Comparison of ENCODE assay signal across 8 mouse cellular contexts in genomic region chr10:127187371-127188078, GRCm38 (mm10). TPM values are rescaled to one million over a fixed set of nuclear protein-coding genes. Genes with fewer than 3 reads are reported as not detected.
DNase-seq lines count a peak whose midpoint lies in the region; ATAC-seq and TF ChIP-seq lines count a peak whose summit lies in the region.

No protein-coding gene starts in this region.

- peak overlapping the region; percentile 74; the same call in 1 of the 2 replicates for H3K9ac ChIP-seq in intestine, embryonic 14.5 days (ENCODE audit: low read length)
- no peak overlapping the region for H3K9ac ChIP-seq in liver, postnatal 0 days (replicated peaks)

- DNase-seq in layer of hippocampus, adult 11-12 months (ENCODE audit: low spot score) = peak; percentile 85
- DNase-seq in layer of hippocampus, adult 9-10 months (ENCODE audit: low spot score) = no peak
- DNase-seq in embryonic facial prominence, embryonic 10.5 days (ENCODE audit: low spot score) = peak; percentile 24
- peak; percentile 51 for DNase-seq in intestine, embryonic 14.5 days (ENCODE audit: low spot score)
- DNase-seq in liver, postnatal 0 days = no peak
- no peak for DNase-seq in ovary, postnatal 36 days (ENCODE audit: low spot score)
- no peak for DNase-seq in natural killer cell, adult 2 months (ENCODE audit: low spot score in 2 of 2)
- DNase-seq in kidney, postnatal 14 days = no peak

- TF ChIP-seq CTCF in liver, postnatal 0 days (IDR thresholded peaks at IDR 0.05; ENCODE audit: low read depth) = no peak

- no peaks in the 10 kb centered on the region for H3K9me3 ChIP-seq in embryonic facial prominence, embryonic 10.5 days
- H3K9me3 ChIP-seq in intestine, embryonic 14.5 days (ENCODE audit: control insufficient read depth, low read length) = no peaks in the 10 kb centered on the region
- no peaks in the 10 kb centered on the region; the same call in 1 of the 2 replicates for H3K9me3 ChIP-seq in liver, postnatal 0 days (ENCODE audit: low read length)

- ATAC-seq in intestine, embryonic 14.5 days (replicated peaks; ENCODE audit: low FRiP score, low TSS enrichment, low read depth) = no peak
- ATAC-seq in liver, postnatal 0 days = no peak

- WGBS in embryonic facial prominence, embryonic 10.5 days = 50% methylated on average over 10 of the region's 10 CpGs
- WGBS in intestine, embryonic 14.5 days = 43% methylated on average over 10 of the region's 10 CpGs
- WGBS in liver, postnatal 0 days (ENCODE audit: insufficient replicate concordance) = 65% methylated on average over 10 of the region's 10 CpGs

- TF ChIP-seq EP300 in liver, postnatal 0 days (IDR thresholded peaks at IDR 0.05; ENCODE audit: low read depth) = no peak

- peak overlapping the region; percentile 94 for H3K4me2 ChIP-seq in intestine, embryonic 14.5 days (ENCODE audit: low read length)
- H3K4me2 ChIP-seq in liver, postnatal 0 days (ENCODE audit: low read depth, low read length) = peak overlapping the region; percentile 90

- peak overlapping the region; percentile 90 for H3K4me3 ChIP-seq in embryonic facial prominence, embryonic 10.5 days
- H3K4me3 ChIP-seq in intestine, embryonic 14.5 days (ENCODE audit: low read depth, low read length) = peak overlapping the region; percentile 65
- H3K4me3 ChIP-seq in liver, postnatal 0 days (ENCODE audit: low read depth, low read length) = no peak overlapping the region

- H3K27ac ChIP-seq in embryonic facial prominence, embryonic 10.5 days (replicated peaks) = peak overlapping the region; percentile 97
- H3K27ac ChIP-seq in intestine, embryonic 14.5 days (ENCODE audit: low read depth) = no peak overlapping the region
- H3K27ac ChIP-seq in liver, postnatal 0 days (ENCODE audit: low read depth) = no peak overlapping the region

- H3K27me3 ChIP-seq in embryonic facial prominence, embryonic 10.5 days (replicated peaks; ENCODE audit: low read depth, poor library complexity, severe bottlenecking) = peaks cover 30% of the 10 kb centered on the region
- no peaks in the 10 kb centered on the region for H3K27me3 ChIP-seq in intestine, embryonic 14.5 days (replicated peaks; ENCODE audit: control insufficient read depth, insufficient read depth, low read length)
- peaks cover 57% of the 10 kb centered on the region for H3K27me3 ChIP-seq in liver, postnatal 0 days (ENCODE audit: insufficient read depth, low read length)

- peaks cover 61% of the 10 kb centered on the region for H3K36me3 ChIP-seq in embryonic facial prominence, embryonic 10.5 days (replicated peaks)
- H3K36me3 ChIP-seq in intestine, embryonic 14.5 days (ENCODE audit: control insufficient read depth, insufficient read depth, low read length) = peaks cover 40% of the 10 kb centered on the region
- H3K36me3 ChIP-seq in liver, postnatal 0 days (replicated peaks; ENCODE audit: insufficient read depth, low read length) = no peaks in the 10 kb centered on the region

- H3K4me1 ChIP-seq in embryonic facial prominence, embryonic 10.5 days = peaks cover 78% of the 10 kb centered on the region
- peaks cover 20% of the 10 kb centered on the region for H3K4me1 ChIP-seq in intestine, embryonic 14.5 days (replicated peaks; ENCODE audit: control insufficient read depth, insufficient read depth, low read length)
- H3K4me1 ChIP-seq in liver, postnatal 0 days (ENCODE audit: insufficient read depth) = peaks cover 31% of the 10 kb centered on the region

RNA-seq across cellular contexts. Expression of gene Arhgef25, which starts 2.4 kb away (rescaled TPM):
- 26.9 and 29.6 TPM in 2 replicates for polyA plus RNA-seq in embryonic facial prominence, embryonic 10.5 days (2016; fragmentation: Nextera tagmentation; extraction: Ambion mirVana)
- 49.0 and 57.7 TPM in 2 replicates for polyA plus RNA-seq in intestine, embryonic 14.5 days (2014; fragmentation: Nextera tagmentation; extraction: Ambion mirVana)
- polyA plus RNA-seq in liver, postnatal 0 days (2015; fragmentation: Nextera tagmentation; extraction: Ambion mirVana) = 1.9 and 2.6 TPM in 2 replicates

RNA-seq across cellular contexts. Expression of gene Slc26a10, which starts 7.1 kb away (rescaled TPM):
- polyA plus RNA-seq in embryonic facial prominence, embryonic 10.5 days (2016; fragmentation: Nextera tagmentation; extraction: Ambion mirVana) = 2.1 and 2.9 TPM in 2 replicates
- polyA plus RNA-seq in intestine, embryonic 14.5 days (2014; fragmentation: Nextera tagmentation; extraction: Ambion mirVana) = 0.93 and 1.3 TPM in 2 replicates
- 2.0 TPM in 2 replicates for polyA plus RNA-seq in liver, postnatal 0 days (2015; fragmentation: Nextera tagmentation; extraction: Ambion mirVana)

RNA-seq across cellular contexts. Expression of gene Dtx3, which starts 8.0 kb away (rescaled TPM):
- 107 and 115 TPM in 2 replicates for polyA plus RNA-seq in embryonic facial prominence, embryonic 10.5 days (2016; fragmentation: Nextera tagmentation; extraction: Ambion mirVana)
- 95.8 and 101 TPM in 2 replicates for polyA plus RNA-seq in intestine, embryonic 14.5 days (2014; fragmentation: Nextera tagmentation; extraction: Ambion mirVana)
- polyA plus RNA-seq in liver, postnatal 0 days (2015; fragmentation: Nextera tagmentation; extraction: Ambion mirVana) = 8.8 and 8.9 TPM in 2 replicates

RNA-seq across cellular contexts. Expression of gene B4galnt1, which starts 22.5 kb away (rescaled TPM):
- polyA plus RNA-seq in embryonic facial prominence, embryonic 10.5 days (2016; fragmentation: Nextera tagmentation; extraction: Ambion mirVana) = 3.0 and 3.8 TPM in 2 replicates
- 54.3 and 66.0 TPM in 2 replicates for polyA plus RNA-seq in intestine, embryonic 14.5 days (2014; fragmentation: Nextera tagmentation; extraction: Ambion mirVana)
- polyA plus RNA-seq in liver, postnatal 0 days (2015; fragmentation: Nextera tagmentation; extraction: Ambion mirVana) = 27.2 and 32.2 TPM in 2 replicates

RNA-seq across cellular contexts. Expression of gene Pip4k2c, which starts 23.9 kb away (rescaled TPM):
- polyA plus RNA-seq in embryonic facial prominence, embryonic 10.5 days (2016; fragmentation: Nextera tagmentation; extraction: Ambion mirVana) = 25.3 and 25.9 TPM in 2 replicates
- 24.2 and 25.9 TPM in 2 replicates for polyA plus RNA-seq in intestine, embryonic 14.5 days (2014; fragmentation: Nextera tagmentation; extraction: Ambion mirVana)
- 14.7 and 17.7 TPM in 2 replicates for polyA plus RNA-seq in liver, postnatal 0 days (2015; fragmentation: Nextera tagmentation; extraction: Ambion mirVana)

Comparison
In these comparisons a context has a peak if more than half of its experiments do, and no peak if none do; other contexts are left out.
1. DNase-seq: peak in layer of hippocampus, adult 11-12 months (single experiment), embryonic facial prominence, embryonic 10.5 days (single experiment) and intestine, embryonic 14.5 days (single experiment); none in layer of hippocampus, adult 9-10 months (single experiment), liver, postnatal 0 days (single experiment), ovary, postnatal 36 days (single experiment), natural killer cell, adult 2 months (0 of 2) and kidney, postnatal 14 days (single experiment).